Mouse (Mus musculus) stomach, postnatal 0 days (tissue): ENCODE results near the gene Spag9.

Experiments
- CTCF ChIP-seq: IDR thresholded peaks from 2 replicates; pipeline ENCODE4 v1.5.1; 2016; ENCODE audit warnings: antibody characterized with exemption, low read depth, mild to moderate bottlenecking, moderate library complexity
- EP300 ChIP-seq: optimal IDR thresholded peaks from 2 replicates; pipeline ENCODE3; 2016; ENCODE audit warnings: antibody characterized with exemption

- no peak for TF ChIP-seq EP300
- TF ChIP-seq CTCF: no peak
Measured at GRCm38 (mm10) chr11:94137326-94138061, 141.6 kb downstream of the Spag9 start.
